Mouse (Mus musculus) cerebellum, adult 11 months (tissue): ENCODE results near the gene Gm21981.

Experiments
- DNase-seq: peaks from one replicate; pipeline ENCODE4 v3.0.0; 2022

The Gm21981 gene

GRCm38 (mm10) chr17:47702548-47703345 is 8.5 kb upstream of the Gm21981 start:
- no peak for DNase-seq

GRCm38 (mm10) chr17:47701793-47702192 is 7.5 kb upstream of the Gm21981 start:
- DNase-seq: no peak

GRCm38 (mm10) chr17:47699055-47699454 is 4.8 kb upstream of the Gm21981 start:
- no peak for DNase-seq

GRCm38 (mm10) chr17:47698156-47698555 is 3.9 kb upstream of the Gm21981 start:
- DNase-seq: no peak

GRCm38 (mm10) chr17:47695337-47695710 is 1.1 kb upstream of the Gm21981 start:
- DNase-seq: no peak

GRCm38 (mm10) chr17:47694503-47695336 is 465 bp upstream of the Gm21981 start, which contains the start of gene Prickle4:
Gene Prickle4 (minus strand): TSS chr17:47694736.
- DNase-seq: peak; percentile 97

- no peak for DNase-seq
Measured at GRCm38 (mm10) chr17:47693671-47694441, 399 bp downstream of the Gm21981 start.

GRCm38 (mm10) chr17:47691650-47692049 is 2.6 kb downstream of the Gm21981 start:
- no peak for DNase-seq

GRCm38 (mm10) chr17:47689894-47690293 is 4.4 kb downstream of the Gm21981 start:
- DNase-seq: no peak

GRCm38 (mm10) chr17:47688608-47689575 is 5.4 kb downstream of the Gm21981 start, which contains the start of gene Frs3:
Gene Frs3 (plus strand): TSS chr17:47689030.
- DNase-seq: peak; percentile 75

- no peak for DNase-seq
Measured at GRCm38 (mm10) chr17:47688344-47688607, 6.0 kb downstream of the Gm21981 start, which contains the start of gene Tomm6. Gene Tomm6 (minus strand): TSS chr17:47688386.

- peak; percentile 92 for DNase-seq
Measured at GRCm38 (mm10) chr17:47687409-47688343, 6.6 kb downstream of the Gm21981 start.

GRCm38 (mm10) chr17:47682836-47683235 is 11.4 kb downstream of the Gm21981 start:
- DNase-seq: no peak

GRCm38 (mm10) chr17:47678702-47679101 is 15.6 kb downstream of the Gm21981 start:
- no peak for DNase-seq

- DNase-seq: no peak
Measured at GRCm38 (mm10) chr17:47678238-47678637, 16.0 kb downstream of the Gm21981 start.

- peak; percentile 51 for DNase-seq
Measured at GRCm38 (mm10) chr17:47676581-47676980, 17.7 kb downstream of the Gm21981 start.

GRCm38 (mm10) chr17:47672311-47673111 is 21.7 kb downstream of the Gm21981 start:
- peak; percentile 36 for DNase-seq

GRCm38 (mm10) chr17:47671988-47672310 is 22.3 kb downstream of the Gm21981 start:
- DNase-seq: no peak

GRCm38 (mm10) chr17:47669166-47669565 is 25.1 kb downstream of the Gm21981 start:
- no peak for DNase-seq

GRCm38 (mm10) chr17:47664474-47664873 is 29.8 kb downstream of the Gm21981 start:
- no peak for DNase-seq
